Mouse (Mus musculus): Measurements from ENCODE around the gene Ech1. TPM values are rescaled to one million over a fixed set of nuclear protein-coding genes. Genes with fewer than 3 reads are reported as not detected.

Ech1 gene
- total and polyA plus RNA-seq, 2 experiments from 2014 or later = 88.3 to 101 TPM

DNA sequence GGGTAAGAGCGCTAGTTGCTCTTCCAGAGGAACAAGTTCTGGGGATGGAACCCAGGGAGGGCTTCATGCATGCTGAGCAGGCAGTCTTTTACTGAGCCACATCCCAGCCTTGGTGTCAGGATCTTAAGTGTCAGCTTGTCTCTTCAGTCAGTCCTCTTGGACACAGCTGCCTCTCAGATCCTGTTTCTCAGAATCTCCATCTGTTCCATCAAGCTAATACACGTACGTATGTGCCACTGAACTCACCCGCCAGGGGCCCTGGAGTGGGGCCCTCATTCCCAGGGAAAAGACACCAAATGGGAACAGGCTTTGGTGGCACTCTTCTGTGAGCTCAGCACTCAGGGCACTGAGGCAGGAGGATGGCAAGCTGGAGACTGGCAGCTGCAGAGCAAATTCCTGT, 52.8 kb downstream of the Ech1 start:
- DNase-seq (no peak), ATAC-seq (no peak)
- 72% methylated on average over 4 of the region's 4 CpGs for WGBS
- TF ChIP-seq CTCF (IDR thresholded peaks at IDR 0.05; ENCODE audit: low read depth) = no peak
- no peak overlapping the region for H3K4me2 ChIP-seq (ENCODE audit: low read depth)
- H3K36me3 ChIP-seq (ENCODE audit: insufficient read depth) = no peaks in the 10 kb centered on the region
- no peak overlapping the region for H3K27ac ChIP-seq (ENCODE audit: low read depth, low read length)
- H3K27me3 ChIP-seq (ENCODE audit: insufficient read depth, low read length) = no peaks in the 10 kb centered on the region
- H3K4me3 ChIP-seq (ENCODE audit: low read depth, low read length) = no peak overlapping the region
- H3K4me1 ChIP-seq (ENCODE audit: insufficient read depth) = no peaks in the 10 kb centered on the region
- no peak overlapping the region for H3K9ac ChIP-seq
- no peaks in the 10 kb centered on the region for H3K9me3 ChIP-seq (ENCODE audit: low read length)

DNA sequence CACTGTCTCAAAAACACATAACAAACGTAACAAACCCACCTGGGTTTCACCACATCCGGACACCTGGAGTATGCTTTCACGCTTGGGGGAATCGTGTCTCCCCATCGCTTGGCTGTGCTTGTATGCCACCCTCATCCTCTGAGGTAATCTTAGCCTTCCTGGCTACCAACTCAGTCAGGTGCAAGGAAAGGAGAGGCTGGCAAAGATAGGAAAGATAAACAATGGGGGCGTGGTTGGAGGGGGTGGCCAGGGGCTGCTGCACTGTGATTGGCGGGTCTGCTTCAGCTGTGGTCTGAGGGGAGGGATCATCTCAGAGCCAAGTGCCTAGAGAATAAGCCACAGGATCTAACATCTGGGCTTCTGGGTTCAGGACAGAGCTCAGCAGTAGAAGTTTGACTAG, 54.6 kb downstream of the Ech1 start:
- no peaks in the 10 kb centered on the region for H3K9me3 ChIP-seq (ENCODE audit: low read length)
- no peaks in the 10 kb centered on the region for H3K36me3 ChIP-seq (ENCODE audit: insufficient read depth)
- ATAC-seq = no peak
- no peak for DNase-seq
- 80% methylated on average over 7 of the region's 7 CpGs for WGBS
- no peaks in the 10 kb centered on the region for H3K4me1 ChIP-seq (ENCODE audit: insufficient read depth)
- H3K27ac ChIP-seq (ENCODE audit: low read depth, low read length) = no peak overlapping the region
- TF ChIP-seq CTCF (IDR thresholded peaks at IDR 0.05; ENCODE audit: low read depth) = no peak
- H3K27me3 ChIP-seq (ENCODE audit: insufficient read depth, low read length) = no peaks in the 10 kb centered on the region
- H3K9ac ChIP-seq = no peak overlapping the region
- no peak overlapping the region for H3K4me2 ChIP-seq (ENCODE audit: low read depth)
- no peak overlapping the region for H3K4me3 ChIP-seq (ENCODE audit: low read depth, low read length)

DNA sequence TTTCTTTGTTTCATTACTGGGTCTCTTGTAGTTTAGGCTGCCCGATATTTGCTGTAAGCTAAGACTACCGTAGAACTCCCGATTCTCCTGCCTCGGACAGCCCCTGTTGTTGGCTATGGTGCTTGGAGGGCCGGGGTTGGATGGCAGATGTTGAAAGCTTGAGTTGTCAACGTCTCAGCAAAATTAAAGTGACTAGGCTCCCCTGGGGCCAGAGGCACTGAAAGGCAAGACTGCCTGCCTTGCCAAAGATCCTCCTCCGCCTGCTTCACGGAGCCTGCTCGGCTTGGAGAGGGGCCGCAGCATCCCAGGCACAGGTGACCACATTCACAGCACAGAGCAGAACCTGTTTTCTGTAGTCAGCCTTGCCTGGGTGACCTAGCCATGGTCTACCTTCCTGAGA, 55.5 kb downstream of the Ech1 start:
- no peaks in the 10 kb centered on the region for H3K36me3 ChIP-seq (ENCODE audit: insufficient read depth)
- DNase-seq (no peak), ATAC-seq (no peak)
- H3K4me3 ChIP-seq (ENCODE audit: low read depth, low read length) = no peak overlapping the region
- no peak overlapping the region for H3K27ac ChIP-seq (ENCODE audit: low read depth, low read length)
- H3K27me3 ChIP-seq (ENCODE audit: insufficient read depth, low read length) = no peaks in the 10 kb centered on the region
- H3K4me1 ChIP-seq (ENCODE audit: insufficient read depth) = no peaks in the 10 kb centered on the region
- no peak overlapping the region for H3K9ac ChIP-seq
- H3K9me3 ChIP-seq (ENCODE audit: low read length) = no peaks in the 10 kb centered on the region
- no peak overlapping the region for H3K4me2 ChIP-seq (ENCODE audit: low read depth)
- no peak for TF ChIP-seq CTCF (IDR thresholded peaks at IDR 0.05; ENCODE audit: low read depth)
- 73% methylated on average over 10 of the region's 10 CpGs for WGBS

DNA sequence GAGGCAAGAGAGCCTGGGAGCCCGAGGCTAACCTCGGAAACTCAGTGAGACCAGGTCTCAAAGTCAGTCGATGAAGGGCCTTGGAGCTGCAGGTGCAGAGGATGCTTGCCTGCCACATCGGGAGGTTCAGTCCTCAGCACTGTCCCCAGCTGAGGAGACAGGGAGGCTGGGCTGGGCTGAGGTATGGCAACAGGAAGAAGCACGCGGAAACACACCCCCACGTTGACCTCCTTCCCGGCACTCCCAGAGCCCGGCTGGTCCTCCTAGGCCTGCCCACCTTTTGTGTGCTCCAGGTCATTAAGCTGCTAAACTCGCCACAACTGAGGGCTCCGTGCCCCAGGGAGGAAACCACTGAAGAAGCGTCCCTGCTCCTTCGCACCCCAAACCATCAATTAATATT, 56.2 kb downstream of the Ech1 start, which contains the start of gene Capn12:
TSS of gene Capn12 (plus strand) at position 224 of the 400 bp plus-strand sequence.
- Histone ChIP-seq H3K9ac (no peak within 1 kb of the TSS), H3K36me3 (ENCODE audit: insufficient read depth) (no peaks in the 10 kb centered on the region), H3K4me3 (ENCODE audit: low read depth, low read length) (no peak within 1 kb of the TSS), H3K27ac (ENCODE audit: low read depth, low read length) (no peak within 1 kb of the TSS), H3K9me3 (ENCODE audit: low read length) (no peaks in the 10 kb centered on the region), H3K27me3 (ENCODE audit: insufficient read depth, low read length) (no peaks in the 10 kb centered on the region), H3K4me2 (ENCODE audit: low read depth) (no peak within 1 kb of the TSS), H3K4me1 (ENCODE audit: insufficient read depth) (no peaks in the 10 kb centered on the region)
- no peak for TF ChIP-seq CTCF (IDR thresholded peaks at IDR 0.05; ENCODE audit: low read depth)
- no peak for ATAC-seq
- DNase-seq = no peak
- WGBS = 36% methylated on average over 13 of the region's 13 CpGs

Other genes starting within 250 kb of the Ech1 start
- 35.2 and 49.1 TPM in 2 replicates for gene Samd4b, start 227.1 kb upstream of the Ech1 start, total RNA-seq (2014; rRNA removed)
- 21.4 and 23.3 TPM in 2 replicates for gene Samd4b, start 227.1 kb upstream of the Ech1 start, polyA plus RNA-seq (2015; fragmentation: Nextera tagmentation; extraction: Ambion mirVana)
- 11.5 and 11.9 TPM in 2 replicates for gene Pak4, start 227.0 kb upstream of the Ech1 start, total RNA-seq (2014; rRNA removed)
- 7.4 and 11.5 TPM in 2 replicates for gene Pak4, start 227.0 kb upstream of the Ech1 start, polyA plus RNA-seq (2015; fragmentation: Nextera tagmentation; extraction: Ambion mirVana)
- 0.24 and 0.85 TPM in 2 replicates for gene Acp7, start 193.9 kb upstream of the Ech1 start, total RNA-seq (2014; rRNA removed)
- gene Acp7, start 193.9 kb upstream of the Ech1 start, polyA plus RNA-seq (2015; fragmentation: Nextera tagmentation; extraction: Ambion mirVana) = 0.12 and 0.50 TPM in 2 replicates
- gene Fbxo27, start 132.4 kb upstream of the Ech1 start, total RNA-seq (2014; rRNA removed) = 7.4 and 8.2 TPM in 2 replicates
- gene Fbxo27, start 132.4 kb upstream of the Ech1 start, polyA plus RNA-seq (2015; fragmentation: Nextera tagmentation; extraction: Ambion mirVana) = 9.0 and 10.0 TPM in 2 replicates
- 2.8 and 4.6 TPM in 2 replicates for gene Fbxo17, start 108.4 kb upstream of the Ech1 start, total RNA-seq (2014; rRNA removed)
- gene Fbxo17, start 108.4 kb upstream of the Ech1 start, polyA plus RNA-seq (2015; fragmentation: Nextera tagmentation; extraction: Ambion mirVana) = 4.2 and 4.5 TPM in 2 replicates
- gene Mrps12, start 83.4 kb upstream of the Ech1 start, total RNA-seq (2014; rRNA removed) = 48.6 and 78.0 TPM in 2 replicates
- 101 and 119 TPM in 2 replicates for gene Mrps12, start 83.4 kb upstream of the Ech1 start, polyA plus RNA-seq (2015; fragmentation: Nextera tagmentation; extraction: Ambion mirVana)
- 12.6 and 15.1 TPM in 2 replicates for gene Sars2, start 83.2 kb upstream of the Ech1 start, total RNA-seq (2014; rRNA removed)
- gene Sars2, start 83.2 kb upstream of the Ech1 start, polyA plus RNA-seq (2015; fragmentation: Nextera tagmentation; extraction: Ambion mirVana) = 14.3 and 16.1 TPM in 2 replicates
- not detected in 2 replicates for gene Ccer2, start 69.0 kb upstream of the Ech1 start, total RNA-seq (2014; rRNA removed)
- 0.59 and 0.98 TPM in 2 replicates for gene Ccer2, start 69.0 kb upstream of the Ech1 start, polyA plus RNA-seq (2015; fragmentation: Nextera tagmentation; extraction: Ambion mirVana)
- 49.6 and 58.1 TPM in 2 replicates for gene Sirt2, start 58.5 kb upstream of the Ech1 start, total RNA-seq (2014; rRNA removed)
- 105 and 106 TPM in 2 replicates for gene Sirt2, start 58.5 kb upstream of the Ech1 start, polyA plus RNA-seq (2015; fragmentation: Nextera tagmentation; extraction: Ambion mirVana)
- 18.0 and 19.2 TPM in 2 replicates for gene Nfkbib, start 57.7 kb upstream of the Ech1 start, total RNA-seq (2014; rRNA removed)
- gene Nfkbib, start 57.7 kb upstream of the Ech1 start, polyA plus RNA-seq (2015; fragmentation: Nextera tagmentation; extraction: Ambion mirVana) = 59.8 and 75.4 TPM in 2 replicates
- 2.1 and 2.2 TPM in 2 replicates for gene Rinl, start 36.2 kb upstream of the Ech1 start, total RNA-seq (2014; rRNA removed)
- 1.6 TPM in 2 replicates for gene Rinl, start 36.2 kb upstream of the Ech1 start, polyA plus RNA-seq (2015; fragmentation: Nextera tagmentation; extraction: Ambion mirVana)
- 261 and 264 TPM in 2 replicates for gene Hnrnpl, start 16.7 kb upstream of the Ech1 start, total RNA-seq (2014; rRNA removed)
- 172 TPM in 2 replicates for gene Hnrnpl, start 16.7 kb upstream of the Ech1 start, polyA plus RNA-seq (2015; fragmentation: Nextera tagmentation; extraction: Ambion mirVana)
- 2.4 and 5.2 TPM in 2 replicates for gene Lgals4, start 8.6 kb downstream of the Ech1 start, total RNA-seq (2014; rRNA removed)
- gene Lgals4, start 8.6 kb downstream of the Ech1 start, polyA plus RNA-seq (2015; fragmentation: Nextera tagmentation; extraction: Ambion mirVana) = 3.3 and 3.5 TPM in 2 replicates
- 2.8 and 10.4 TPM in 2 replicates for gene Lgals7, start 38.6 kb downstream of the Ech1 start, total RNA-seq (2014; rRNA removed)
- 3.5 and 3.8 TPM in 2 replicates for gene Lgals7, start 38.6 kb downstream of the Ech1 start, polyA plus RNA-seq (2015; fragmentation: Nextera tagmentation; extraction: Ambion mirVana)
- gene Capn12, start 56.2 kb downstream of the Ech1 start, total RNA-seq (2014; rRNA removed) = not detected in 2 replicates
- gene Capn12, start 56.2 kb downstream of the Ech1 start, polyA plus RNA-seq (2015; fragmentation: Nextera tagmentation; extraction: Ambion mirVana) = 0.09 and 0.27 TPM in 2 replicates
- gene Actn4, start 137.1 kb downstream of the Ech1 start, total RNA-seq (2014; rRNA removed) = 45.1 and 71.2 TPM in 2 replicates
- gene Actn4, start 137.1 kb downstream of the Ech1 start, polyA plus RNA-seq (2015; fragmentation: Nextera tagmentation; extraction: Ambion mirVana) = 96.0 and 103 TPM in 2 replicates
- gene Eif3k, start 156.6 kb downstream of the Ech1 start, total RNA-seq (2014; rRNA removed) = 360 and 399 TPM in 2 replicates
- 318 and 368 TPM in 2 replicates for gene Eif3k, start 156.6 kb downstream of the Ech1 start, polyA plus RNA-seq (2015; fragmentation: Nextera tagmentation; extraction: Ambion mirVana)
- 3.6 and 8.9 TPM in 2 replicates for gene Map4k1, start 156.8 kb downstream of the Ech1 start, total RNA-seq (2014; rRNA removed)
- 18.8 and 18.9 TPM in 2 replicates for gene Map4k1, start 156.8 kb downstream of the Ech1 start, polyA plus RNA-seq (2015; fragmentation: Nextera tagmentation; extraction: Ambion mirVana)

All from forebrain, postnatal 0 days (tissue).